Mouse (Mus musculus) kidney, adult 2 months (tissue): ENCODE results near the gene Snd1.

Source experiments
- CTCF ChIP-seq: fragments of 200-500 bp; conservative IDR thresholded peaks from 2 replicates; pipeline ENCODE4 v1.5.1; 2011; ENCODE audit warnings: low read depth, mild to moderate bottlenecking, control low read depth, low read length, moderate library complexity, mixed read lengths; ENCODE audit not compliant: insufficient read depth, insufficient read length
- POLR2A ChIP-seq: fragments of 200-500 bp; IDR thresholded peaks from one replicate; pipeline ENCODE4 v1.6.1; 2011; ENCODE audit warnings: low read depth, low read length, control low read depth

- TF ChIP-seq CTCF (no peak), POLR2A (no peak)
Observed at GRCm38 (mm10) chr6:28576356-28577264, 101.7 kb downstream of the Snd1 start.
